Mouse (Mus musculus) limb, embryonic 14.5 days (tissue): ENCODE measurements around the gene Aplp1. TPM values are rescaled to one million over a fixed set of nuclear protein-coding genes. Genes with fewer than 3 reads are reported as not detected.
A peak's percentile ranks its signal among the peaks of the same experiment; 100 is the strongest.

Experiments
- ATAC-seq: fragments of 200-750 bp; cut with Nextera tagmentation; 2 replicates; pipeline ENCODE4 v1.8.0; 2017; ENCODE audit warnings: low read depth, moderate number of reproducible peaks, moderate TSS enrichment; ENCODE audit not compliant: low FRiP score
- DNase-seq: peaks from one replicate; pipeline ENCODE4 v3.0.0-alpha.2; 2015; ENCODE audit warnings: low spot score
- H3K27ac ChIP-seq: fragments of 300-500 bp; sonication (generic); replicated peaks from 2 replicates; pipeline ENCODE4 v1.5.1; 2014; ENCODE audit warnings: low read depth, mild to moderate bottlenecking, low read length, moderate library complexity, mixed read lengths
- H3K27me3 ChIP-seq: fragments of 300-500 bp; sonication (generic); 2 replicates; pipeline ENCODE4 v1.6.1; 2014; ENCODE audit warnings: low read length, mixed read lengths; ENCODE audit not compliant: control insufficient read depth, insufficient read depth
- H3K36me3 ChIP-seq: fragments of 300-500 bp; sonication (generic); 2 replicates; pipeline ENCODE4 v1.6.1; 2014; ENCODE audit warnings: mild to moderate bottlenecking, low read length, moderate library complexity, mixed read lengths; ENCODE audit not compliant: control insufficient read depth, insufficient read depth
- H3K4me1 ChIP-seq: fragments of 300-500 bp; sonication (generic); 2 replicates; pipeline ENCODE4 v1.6.1; 2014; ENCODE audit warnings: antibody characterized with exemption, low read length, mixed read lengths; ENCODE audit not compliant: control insufficient read depth, insufficient read depth
- H3K4me2 ChIP-seq: fragments of 300-500 bp; sonication (generic); replicated peaks from 2 replicates; pipeline ENCODE4 v1.6.1; 2014; ENCODE audit warnings: low read depth, mild to moderate bottlenecking, low read length, moderate library complexity; ENCODE audit not compliant: severe bottlenecking
- H3K4me3 ChIP-seq: fragments of 300-500 bp; sonication (generic); replicated peaks from 2 replicates; pipeline ENCODE4 v1.5.1; 2014; ENCODE audit warnings: low read length
- H3K9ac ChIP-seq: fragments of 300-500 bp; sonication (generic); 2 replicates; pipeline ENCODE4 v1.6.1; 2014; ENCODE audit warnings: mild to moderate bottlenecking, low read depth, low read length, moderate library complexity; ENCODE audit not compliant: severe bottlenecking
- H3K9me3 ChIP-seq: fragments of 300-500 bp; sonication (generic); 2 replicates; pipeline ENCODE4 v1.6.1; 2016; ENCODE audit warnings: low read length; ENCODE audit not compliant: control insufficient read depth
- POLR2A ChIP-seq: fragments of 200-500 bp; IDR thresholded peaks from 2 replicates; pipeline ENCODE4 v1.8.0; 2012; ENCODE audit warnings: inconsistent platforms, mild to moderate bottlenecking, moderate library complexity, borderline replicate concordance; ENCODE audit not compliant: insufficient read depth, insufficient read length; ENCODE audit errors: extremely low read depth
- WGBS: fragments of 180-500 bp; shearing (Covaris S2); extraction: QIAGEN DNeasy Blood & Tissue Kit; methylation state at CpG from one replicate; pipeline ENCODE4 v1.1.7; 2014; 5-methylcytosine and 5-hydroxymethylcytosine counted together
- polyA plus RNA-seq, 2 experiments: library from polyadenylated mRNA; depleted of rRNA in 1 of 2; stranded (reverse) in 1 of 2; unstranded in 1 of 2; fragments of >200 nt; fragmentation: Nextera tagmentation in 1 of 2; extraction: Ambion mirVana in 1 of 2; gene quantifications; 2 replicates each; pipeline versions ENCODE4 v1.2.1 to v1.2.3; 2012 to 2014

The Aplp1 gene
- polyA plus RNA-seq, 2 experiments = 31.4 to 41.9 TPM

- no peak overlapping the region for H3K4me2 ChIP-seq
Observed at GRCm38 (mm10) chr7:30450241-30450640, 4.9 kb upstream of the Aplp1 start.

GRCm38 (mm10) chr7:30444154-30444970, 973 bp downstream of the Aplp1 start:
- H3K4me1 ChIP-seq = peaks cover 7% of the 10 kb centered on the region; the same call in 1 of the 2 replicates
- H3K9me3 ChIP-seq = no peaks in the 10 kb centered on the region
- no peaks in the 10 kb centered on the region for H3K27me3 ChIP-seq
- DNase-seq (peak; percentile 35), ATAC-seq (peak; percentile 42; the same call in 1 of the 2 replicates)
- H3K27ac ChIP-seq = 0 out of 2 replicates have a peak overlapping the region, but pooled peaks have one; percentile 48
- H3K4me2 ChIP-seq = peak overlapping the region; percentile 79
- 2% methylated on average over 38 of the region's 38 CpGs for WGBS
- peak overlapping the region; percentile 65 for H3K9ac ChIP-seq
- no peak for TF ChIP-seq POLR2A
- H3K36me3 ChIP-seq = peaks cover 5% of the 10 kb centered on the region
- peak overlapping the region; percentile 67 for H3K4me3 ChIP-seq

More at GRCm38 (mm10) chr7:30450241-30450640, 4.9 kb upstream of the Aplp1 start:
- no peaks in the 10 kb centered on the region for H3K4me1 ChIP-seq
- no peaks in the 10 kb centered on the region for H3K9me3 ChIP-seq
- ATAC-seq (no peak), DNase-seq (no peak)
- peaks cover 34% of the 10 kb centered on the region for H3K27me3 ChIP-seq
- no peak overlapping the region for H3K4me3 ChIP-seq
- no peak overlapping the region for H3K27ac ChIP-seq
- WGBS = 70% methylated on average over 7 of the region's 7 CpGs
- no peak for TF ChIP-seq POLR2A
- no peak overlapping the region for H3K9ac ChIP-seq
- no peaks in the 10 kb centered on the region for H3K36me3 ChIP-seq

- H3K36me3 ChIP-seq = peaks cover 5% of the 10 kb centered on the region
- DNase-seq (no peak), ATAC-seq (no peak)
- WGBS = 22% methylated on average over 9 of the region's 9 CpGs
- H3K4me3 ChIP-seq = 0 out of 2 replicates have a peak overlapping the region, but pooled peaks have one; percentile 67
- H3K27ac ChIP-seq = no peak overlapping the region
- no peaks in the 10 kb centered on the region for H3K27me3 ChIP-seq
- no peak for TF ChIP-seq POLR2A
- H3K4me2 ChIP-seq = peak overlapping the region; percentile 79
- H3K4me1 ChIP-seq = peaks cover 7% of the 10 kb centered on the region; the same call in 1 of the 2 replicates
- H3K9me3 ChIP-seq = no peaks in the 10 kb centered on the region
- no peak overlapping the region for H3K9ac ChIP-seq
Observed at GRCm38 (mm10) chr7:30443696-30444095, 1.6 kb downstream of the Aplp1 start.

- H3K9ac ChIP-seq = no peak overlapping the region
- 22% methylated on average over 5 of the region's 5 CpGs for WGBS
- peaks cover 9% of the 10 kb centered on the region for H3K36me3 ChIP-seq
- no peak overlapping the region for H3K4me2 ChIP-seq
- H3K27me3 ChIP-seq = no peaks in the 10 kb centered on the region
- peaks cover 7% of the 10 kb centered on the region; the same call in 1 of the 2 replicates for H3K4me1 ChIP-seq
- ATAC-seq = no peak
- DNase-seq = peak; percentile 53
- no peak overlapping the region for H3K4me3 ChIP-seq
- no peaks in the 10 kb centered on the region for H3K9me3 ChIP-seq
- TF ChIP-seq POLR2A = no peak
- no peak overlapping the region for H3K27ac ChIP-seq
Observed at GRCm38 (mm10) chr7:30440697-30441096, 4.6 kb downstream of the Aplp1 start.

- peaks cover 7% of the 10 kb centered on the region; the same call in 1 of the 2 replicates for H3K4me1 ChIP-seq
- H3K4me3 ChIP-seq = no peak overlapping the region
- H3K27me3 ChIP-seq = no peaks in the 10 kb centered on the region
- WGBS = 79% methylated on average over 13 of the region's 13 CpGs
- no peak overlapping the region for H3K27ac ChIP-seq
- DNase-seq = no peak
- H3K4me2 ChIP-seq = no peak overlapping the region
- no peak for ATAC-seq
- no peak for TF ChIP-seq POLR2A
- H3K9me3 ChIP-seq = no peaks in the 10 kb centered on the region
- peaks cover 15% of the 10 kb centered on the region for H3K36me3 ChIP-seq
- no peak overlapping the region for H3K9ac ChIP-seq
Observed at GRCm38 (mm10) chr7:30439734-30440133, 5.6 kb downstream of the Aplp1 start.
